Mouse (Mus musculus): ENCODE data around the gene Nup210. TPM values are rescaled to one million over a fixed set of nuclear protein-coding genes. Genes with fewer than 3 reads are reported as not detected.

Gene Nup210
- total and polyA plus RNA-seq, 3 experiments = 46.3 to 394 (median 71.5) TPM

DNA sequence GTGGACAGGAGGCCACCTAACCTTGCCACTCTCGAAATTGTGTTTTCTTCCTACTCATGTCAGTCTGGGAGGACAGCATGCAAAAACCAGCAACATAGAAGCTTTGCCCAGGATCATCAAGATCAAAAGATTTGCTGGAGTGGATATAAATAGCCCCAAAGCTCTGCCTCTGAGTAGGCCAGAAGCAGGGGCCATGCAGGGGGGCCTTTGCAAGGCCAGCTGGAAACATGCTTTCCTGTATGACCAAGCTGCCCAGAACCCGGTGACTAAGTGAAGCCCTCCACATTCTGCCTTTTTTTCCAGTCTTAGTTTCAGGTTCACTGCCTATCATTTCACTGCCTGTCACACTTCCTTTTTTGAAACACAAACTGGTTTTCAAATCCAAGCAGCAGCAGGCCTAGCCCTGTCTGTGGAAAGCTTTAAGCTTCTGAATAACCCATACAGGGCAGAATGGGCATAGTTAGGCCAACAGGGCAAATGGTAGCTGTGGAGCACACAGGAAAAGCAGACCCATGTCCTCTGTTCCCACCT is 147.2 kb downstream of the Nup210 start:
- Histone ChIP-seq H3K79me2 (ENCODE audit: control insufficient read depth, insufficient read depth, low read length, poor library complexity) (no peaks in the 10 kb centered on the region), H3K4me1 (ENCODE audit: control insufficient read depth in 1 of 2, insufficient read depth in 2 of 2, low read length in 2 of 2) (no peaks in the 10 kb centered on the region), H3K4me3 (ENCODE audit: control insufficient read depth in 1 of 2, insufficient read depth in 1 of 2, low read depth in 2 of 2, low read length in 2 of 2) (no peak overlapping the region), H3K9me3 (replicated peaks; ENCODE audit: insufficient read depth, low read length) (no peaks in the 10 kb centered on the region), H3K9ac (ENCODE audit: control insufficient read depth, low read depth, low read length, poor library complexity, severe bottlenecking) (no peak overlapping the region), H3K36me3 (ENCODE audit: control insufficient read depth in 1 of 2, insufficient read depth in 2 of 2, low read length in 2 of 2) (no peaks in the 10 kb centered on the region), H3K27me3 (ENCODE audit: control insufficient read depth in 1 of 2, insufficient read depth in 2 of 2, low read length in 2 of 2) (no peaks in the 10 kb centered on the region; a peak in 2 of 4 replicates), H3K27ac (ENCODE audit: control insufficient read depth, low read depth, low read length) (no peak overlapping the region)
- no peak for DNase-seq (ENCODE audit: low read depth, low spot score)
- TF ChIP-seq HCFC1 (IDR thresholded peaks at IDR 0.05; ENCODE audit: low read depth, low read length) (no peak), CTCF (IDR thresholded peaks at IDR 0.05 in 2 of 3, conservative IDR thresholded peaks at IDR 0.05 in 1 of 3; ENCODE audit: control insufficient read depth in 1 of 3, insufficient read depth in 1 of 3, low read depth in 2 of 3, low read length in 3 of 3, poor library complexity in 1 of 3, severe bottlenecking in 1 of 3) (no peak), USF1 (IDR thresholded peaks at IDR 0.05; ENCODE audit: low read depth, low read length) (no peak), TCF12 (IDR thresholded peaks at IDR 0.05; ENCODE audit: low read depth, low read length) (no peak), MEF2A (IDR thresholded peaks at IDR 0.05; ENCODE audit: extremely low read depth, insufficient replicate concordance, low read depth, low read length, poor library complexity, severe bottlenecking) (no peak), CHD1 (IDR thresholded peaks at IDR 0.05; ENCODE audit: low read depth, low read length) (no peak), JUND (IDR thresholded peaks at IDR 0.05; ENCODE audit: low read depth, low read length) (no peak), CHD2 (IDR thresholded peaks at IDR 0.05; ENCODE audit: low read length) (no peak), TAL1 (IDR thresholded peaks at IDR 0.05; ENCODE audit: low read length) (no peak), ELF1 (IDR thresholded peaks at IDR 0.05; ENCODE audit: low read depth, low read length) (no peak), GATA1 (IDR thresholded peaks at IDR 0.05; ENCODE audit: low read depth, low read length) (no peak), MXI1 (IDR thresholded peaks at IDR 0.05; ENCODE audit: low read depth, low read length) (no peak), NRF1 (IDR thresholded peaks at IDR 0.05; ENCODE audit: insufficient read depth, low read depth, low read length, poor library complexity, severe bottlenecking) (no peak), POLR2AphosphoS2 (IDR thresholded peaks at IDR 0.05; ENCODE audit: low read length) (no peak), MAX (IDR thresholded peaks at IDR 0.05; ENCODE audit: low read length) (no peak)

Other genes with a start within 250 kb of the Nup210 start
- gene Iqsec1, start 128.1 kb downstream of the Nup210 start, total RNA-seq (2012; rRNA removed) = 14.8 and 15.6 TPM in 2 replicates
- gene Iqsec1, start 128.1 kb downstream of the Nup210 start, polyA plus RNA-seq (2012; ENCODE audit: insufficient read depth in 1 of 2, insufficient read length in 2 of 2, low read depth in 1 of 2, low replicate concordance in 2 of 2, missing spikeins in 1 of 2) = 10 to 100 TPM; 30.8 to 73.4 TPM
- gene Hdac11, start 39.8 kb upstream of the Nup210 start, total RNA-seq (2012; rRNA removed) = 2.5 and 3.3 TPM in 2 replicates
- gene Hdac11, start 39.8 kb upstream of the Nup210 start, polyA plus RNA-seq (2012; ENCODE audit: insufficient read depth in 1 of 2, insufficient read length in 2 of 2, low read depth in 1 of 2, low replicate concordance in 2 of 2, missing spikeins in 1 of 2) = 1 to 10 TPM in 1 of 2 experiments, not detected in 1; 6.0 TPM
- gene Fbln2, start 95.6 kb upstream of the Nup210 start, total RNA-seq (2012; rRNA removed) = 2.3 and 4.4 TPM in 2 replicates
- 1 to 10 TPM in 1 of 2 experiments, not detected in 1; 1.9 TPM for gene Fbln2, start 95.6 kb upstream of the Nup210 start, polyA plus RNA-seq (2012; ENCODE audit: insufficient read depth in 1 of 2, insufficient read length in 2 of 2, low read depth in 1 of 2, low replicate concordance in 2 of 2, missing spikeins in 1 of 2)